Mouse (Mus musculus): ENCODE data around the gene Cbfa2t3.

GRCm38 (mm10) chr8:122742471-122742870 is 43.6 kb upstream of the Cbfa2t3 start:
- TF ChIP-seq POLR2A (IDR thresholded peaks at IDR 0.05; ENCODE audit: extremely low read depth, insufficient read depth, low read length) (no peak), CTCF (IDR thresholded peaks at IDR 0.05; ENCODE audit: low read depth, low read length) (no peak)

Data from liver, adult 2 months (tissue).